Mouse (Mus musculus) layer of hippocampus, postnatal 25 days (tissue): ENCODE results near the gene Hpgd. TPM values are rescaled to one million over a fixed set of nuclear protein-coding genes. Genes with fewer than 3 reads are reported as not detected.

Source experiments
- DNase-seq, 2 experiments: peaks; one replicate each; pipeline ENCODE4 v3.0.0; 2022; ENCODE audit warnings: mixed read lengths in 2 of 2, low spot score in 1 of 2; ENCODE audit errors: extremely low spot score in 1 of 2
- total RNA-seq, 2 experiments: library from RNA; stranded (reverse); gene quantifications; 2 replicates each; pipeline ENCODE4 v1.2.3; 2021

Gene Hpgd
- total RNA-seq, 2 experiments from 2014 or later: 3.6 to 4.0 TPM

GRCm38 (mm10) chr8:56315189-56315588 lies 20.8 kb downstream of the Hpgd start:
- no peak for DNase-seq

GRCm38 (mm10) chr8:56323276-56323675 lies 28.9 kb downstream of the Hpgd start:
- no peak for DNase-seq

- DNase-seq: no peak
These were observed 33.3 kb downstream of the Hpgd start for GRCm38 (mm10) chr8:56327709-56328108.

- DNase-seq: no peak
These were observed 33.8 kb downstream of the Hpgd start for GRCm38 (mm10) chr8:56328130-56328542.

GRCm38 (mm10) chr8:56335390-56336000 lies 41.1 kb downstream of the Hpgd start:
- DNase-seq: no peak

- DNase-seq: no peak
These were observed 42.4 kb downstream of the Hpgd start for GRCm38 (mm10) chr8:56336771-56337170.

GRCm38 (mm10) chr8:56343505-56343904 lies 49.1 kb downstream of the Hpgd start:
- DNase-seq: no peak

- DNase-seq: no peak
These were observed 49.6 kb downstream of the Hpgd start for GRCm38 (mm10) chr8:56343940-56344339.

- DNase-seq: no peak
These were observed 50.0 kb downstream of the Hpgd start for GRCm38 (mm10) chr8:56344359-56344758.

- no peak for DNase-seq
These were observed 51.4 kb downstream of the Hpgd start for GRCm38 (mm10) chr8:56345641-56346420.

- no peak for DNase-seq
These were observed 68.8 kb downstream of the Hpgd start for GRCm38 (mm10) chr8:56363180-56363579.
